Mouse (Mus musculus) embryonic facial prominence, embryonic 15.5 days (tissue): ENCODE results near the gene Asns. TPM values are rescaled to one million over a fixed set of nuclear protein-coding genes. Genes with fewer than 3 reads are reported as not detected.
A peak's percentile ranks its signal among the peaks of the same experiment; 100 is the strongest.

ENCODE experiments used
- ATAC-seq: fragments of 200-750 bp; cut with Nextera tagmentation; 2 replicates; pipeline ENCODE4 v1.8.0; 2017; ENCODE audit warnings: low read depth, moderate TSS enrichment; ENCODE audit not compliant: insufficient number of reproducible peaks, low FRiP score, low TSS enrichment
- H3K27ac ChIP-seq: fragments of 300-500 bp; sonication (generic); replicated peaks from 2 replicates; pipeline ENCODE4 v1.5.1; 2015; ENCODE audit warnings: mild to moderate bottlenecking, inconsistent platforms
- H3K27me3 ChIP-seq: fragments of 300-500 bp; sonication (generic); 2 replicates; pipeline ENCODE4 v1.6.1; 2015; ENCODE audit warnings: inconsistent platforms
- H3K36me3 ChIP-seq: fragments of 300-500 bp; sonication (generic); 2 replicates; pipeline ENCODE4 v1.6.1; 2015; ENCODE audit warnings: mild to moderate bottlenecking, inconsistent platforms
- H3K4me1 ChIP-seq: fragments of 300-500 bp; sonication (generic); 2 replicates; pipeline ENCODE4 v1.6.1; 2015; ENCODE audit warnings: inconsistent platforms
- H3K4me2 ChIP-seq: fragments of 300-500 bp; sonication (generic); replicated peaks from 2 replicates; pipeline ENCODE4 v1.6.1; 2015; ENCODE audit warnings: mild to moderate bottlenecking, inconsistent platforms
- H3K4me3 ChIP-seq: fragments of 300-500 bp; sonication (generic); replicated peaks from 2 replicates; pipeline ENCODE4 v1.5.1; 2015; ENCODE audit warnings: mild to moderate bottlenecking, inconsistent platforms
- H3K9ac ChIP-seq: fragments of 300-500 bp; sonication (generic); 2 replicates; pipeline ENCODE4 v1.6.1; 2015; ENCODE audit warnings: inconsistent platforms
- H3K9me3 ChIP-seq: fragments of 300-500 bp; sonication (generic); replicated peaks from 2 replicates; pipeline ENCODE4 v1.6.1; 2016; ENCODE audit warnings: inconsistent platforms
- WGBS: fragments of 180-500 bp; shearing (Covaris S2); methylation state at CpG from one replicate; pipeline ENCODE4 v1.1.7; 2015; 5-methylcytosine and 5-hydroxymethylcytosine counted together
- polyA plus RNA-seq: library from polyadenylated mRNA; unstranded; fragments of >200 nt; fragmentation: Nextera tagmentation; extraction: Ambion mirVana; gene quantifications from 2 replicates; pipeline ENCODE4 v1.2.1, GENCODE M21; 2015

The Asns gene
- polyA plus RNA-seq, 1 experiment from 2014 or later = 42.7 TPM

DNA sequence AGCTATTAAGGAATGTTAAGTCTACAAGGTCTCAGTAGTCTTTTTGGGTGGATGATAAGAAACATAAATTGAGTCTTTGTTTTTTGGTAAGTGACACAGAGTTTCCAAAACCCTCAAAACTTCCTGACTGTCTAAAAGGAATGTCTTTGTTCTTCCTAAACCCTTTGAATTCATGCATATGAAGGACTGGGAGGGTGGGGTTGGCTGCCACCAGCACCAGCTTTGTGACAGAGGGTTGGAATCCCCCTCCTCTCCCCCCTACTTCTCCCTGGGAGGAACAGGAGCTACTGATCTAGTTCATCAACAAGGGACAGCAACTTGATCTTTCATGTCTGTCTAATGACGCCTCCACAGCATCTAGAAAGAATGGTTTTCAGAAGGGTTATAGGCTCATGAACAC is 13.7 kb upstream of the Asns start:
- no peak for ATAC-seq
- Histone ChIP-seq H3K9ac (no peak overlapping the region), H3K4me1 (no peaks in the 10 kb centered on the region), H3K27me3 (no peaks in the 10 kb centered on the region), H3K4me2 (no peak overlapping the region), H3K27ac (no peak overlapping the region), H3K4me3 (no peak overlapping the region), H3K36me3 (no peaks in the 10 kb centered on the region), H3K9me3 (no peaks in the 10 kb centered on the region)
- WGBS = 33% methylated on average over 1 of the region's 1 CpGs

DNA sequence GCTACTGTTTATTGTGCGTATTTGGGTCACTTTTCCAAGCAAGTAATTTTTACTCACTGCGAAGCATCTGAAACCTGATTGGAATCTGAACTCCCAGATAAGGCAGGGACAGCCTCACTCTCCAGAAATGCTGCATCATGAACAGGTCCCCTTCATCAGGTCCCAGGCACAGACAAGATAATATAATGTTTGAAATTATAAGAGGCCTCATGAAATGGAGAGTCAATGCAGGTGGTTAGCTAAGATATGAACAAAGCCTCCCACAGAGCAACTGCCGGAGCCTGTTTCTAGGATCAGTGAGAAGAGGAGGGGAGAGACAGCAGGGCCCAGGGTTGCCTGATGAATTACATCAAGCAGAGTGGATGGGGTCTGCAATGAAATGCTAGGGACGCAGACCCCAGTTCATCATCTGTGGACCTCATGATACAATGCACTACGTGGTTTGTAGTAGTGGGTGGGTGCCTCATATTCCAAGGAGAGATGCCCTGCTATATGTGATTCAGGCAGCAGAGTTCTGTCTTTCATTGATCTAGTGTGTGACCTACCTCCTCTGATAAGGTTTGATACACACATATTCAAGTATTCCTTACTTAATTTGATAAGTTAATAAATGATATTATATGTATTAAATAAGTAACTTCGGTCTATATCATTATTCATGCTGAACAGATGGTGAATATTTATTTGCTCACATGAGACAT is 5.1 kb upstream of the Asns start:
- H3K9me3 ChIP-seq = no peaks in the 10 kb centered on the region
- ATAC-seq = no peak
- no peaks in the 10 kb centered on the region for H3K27me3 ChIP-seq
- H3K4me1 ChIP-seq = no peaks in the 10 kb centered on the region
- H3K27ac ChIP-seq = no peak overlapping the region
- no peak overlapping the region for H3K9ac ChIP-seq
- H3K36me3 ChIP-seq = no peaks in the 10 kb centered on the region
- WGBS = 84% methylated on average over 6 of the region's 6 CpGs
- no peak overlapping the region for H3K4me2 ChIP-seq
- no peak overlapping the region for H3K4me3 ChIP-seq

DNA sequence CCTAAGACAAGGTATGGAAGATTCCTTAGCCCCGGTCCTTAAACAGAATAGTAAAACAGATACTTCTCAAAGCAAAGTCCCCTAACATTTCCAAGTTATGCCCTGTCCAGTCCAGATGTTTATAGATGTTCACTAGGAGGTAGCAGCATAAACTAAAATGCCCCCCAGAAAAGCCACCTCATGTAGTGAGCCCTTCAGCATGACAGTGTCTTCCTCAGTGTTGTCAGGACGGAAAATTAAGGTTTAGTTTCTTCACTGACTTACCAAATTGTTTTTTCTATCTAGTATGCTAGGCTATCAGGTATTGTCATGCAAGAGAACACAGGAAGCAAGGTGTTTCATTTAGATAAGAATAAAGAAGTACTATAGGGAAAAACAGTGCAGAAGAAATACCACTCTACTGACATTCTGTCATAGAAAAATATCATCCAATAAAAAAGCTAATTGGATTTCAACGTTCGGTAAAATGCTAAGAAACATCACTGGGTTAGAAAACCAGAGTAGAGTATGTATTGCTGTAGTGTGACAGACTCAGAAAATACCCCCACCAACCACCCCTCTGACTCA is 4.1 kb upstream of the Asns start:
- no peaks in the 10 kb centered on the region for H3K9me3 ChIP-seq
- no peaks in the 10 kb centered on the region for H3K4me1 ChIP-seq
- H3K36me3 ChIP-seq = no peaks in the 10 kb centered on the region
- H3K27me3 ChIP-seq = no peaks in the 10 kb centered on the region
- H3K4me2 ChIP-seq = no peak overlapping the region
- H3K9ac ChIP-seq = no peak overlapping the region
- no peak overlapping the region for H3K4me3 ChIP-seq
- no peak overlapping the region for H3K27ac ChIP-seq
- ATAC-seq = no peak
- 84% methylated on average over 4 of the region's 4 CpGs for WGBS

DNA sequence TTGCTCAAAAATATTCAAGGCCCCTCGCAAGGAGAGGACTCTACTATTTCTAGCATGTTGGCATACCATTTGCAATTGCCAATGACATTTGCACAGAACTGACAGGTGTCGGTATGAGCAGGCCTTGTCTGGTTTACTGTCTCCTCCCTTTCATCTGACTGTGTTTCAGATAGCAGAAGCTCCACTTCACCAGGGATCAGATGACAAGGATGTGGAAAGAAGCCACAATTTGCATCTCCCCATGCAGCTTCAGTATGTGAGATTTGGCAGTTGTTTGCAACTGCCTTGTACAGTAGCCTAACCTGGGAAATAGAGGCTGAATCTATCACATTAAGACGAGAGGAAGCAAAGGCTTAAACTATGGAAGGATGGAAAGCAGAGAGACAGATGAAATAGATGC is 3.6 kb upstream of the Asns start:
- ATAC-seq = no peak
- H3K9me3 ChIP-seq = no peaks in the 10 kb centered on the region
- no peaks in the 10 kb centered on the region for H3K27me3 ChIP-seq
- no peak overlapping the region for H3K27ac ChIP-seq
- H3K4me3 ChIP-seq = no peak overlapping the region
- 0 out of 2 replicates have a peak, but pooled peaks cover 3% of the 10 kb centered on the region for H3K4me1 ChIP-seq
- H3K9ac ChIP-seq = no peak overlapping the region
- H3K4me2 ChIP-seq = no peak overlapping the region
- H3K36me3 ChIP-seq = no peaks in the 10 kb centered on the region
- 61% methylated on average over 3 of the region's 3 CpGs for WGBS

DNA sequence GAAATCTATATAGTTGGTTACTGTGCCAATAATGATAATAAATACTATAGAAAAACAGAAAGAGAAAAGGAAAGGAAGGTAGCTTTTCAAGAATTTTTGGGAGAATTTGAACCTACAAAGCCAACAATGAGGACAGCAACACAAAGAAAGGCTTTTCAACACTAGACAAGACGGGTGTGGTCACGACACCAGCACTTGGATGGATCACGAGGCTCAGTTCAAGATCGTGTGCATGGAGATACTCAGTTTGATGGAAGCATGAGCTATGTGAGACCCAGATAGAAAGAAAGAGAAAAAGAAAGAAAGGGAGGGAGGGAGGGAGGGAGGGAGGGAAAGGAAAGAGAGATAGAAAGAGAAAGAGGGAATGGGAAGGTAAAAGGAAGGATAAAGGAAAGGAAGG is 2.8 kb upstream of the Asns start:
- Histone ChIP-seq H3K27me3 (no peaks in the 10 kb centered on the region), H3K4me1 (0 out of 2 replicates have a peak, but pooled peaks cover 3% of the 10 kb centered on the region), H3K4me3 (no peak overlapping the region), H3K9ac (no peak overlapping the region), H3K27ac (no peak overlapping the region), H3K36me3 (no peaks in the 10 kb centered on the region), H3K9me3 (no peaks in the 10 kb centered on the region), H3K4me2 (no peak overlapping the region)
- no peak for ATAC-seq
- WGBS = 80% methylated on average over 4 of the region's 4 CpGs

DNA sequence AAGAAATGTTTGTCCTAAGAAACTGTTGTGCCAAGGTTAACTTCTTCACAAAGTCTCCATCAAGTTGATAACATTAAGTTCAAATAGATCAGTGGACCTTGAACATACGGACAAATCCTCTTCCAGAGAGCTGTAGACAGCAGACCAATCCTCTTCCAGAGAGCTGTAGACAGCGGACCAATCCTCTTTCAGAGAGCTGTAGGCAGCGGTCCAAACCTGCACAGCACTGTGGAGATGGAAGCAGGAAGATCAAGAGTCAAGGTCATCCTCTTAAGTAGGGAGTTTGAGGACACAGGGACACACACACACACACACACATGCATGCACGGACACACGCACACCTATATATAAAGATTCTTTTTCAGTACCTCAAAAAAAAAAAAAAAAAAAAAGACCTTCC is 612 bp upstream of the Asns start:
- H3K27me3 ChIP-seq = no peaks in the 10 kb centered on the region
- no peaks in the 10 kb centered on the region for H3K36me3 ChIP-seq
- no peak overlapping the region for H3K27ac ChIP-seq
- no peak overlapping the region for H3K4me2 ChIP-seq
- no peak overlapping the region for H3K4me3 ChIP-seq
- H3K4me1 ChIP-seq = 0 out of 2 replicates have a peak, but pooled peaks cover 3% of the 10 kb centered on the region
- WGBS = 70% methylated on average over 5 of the region's 5 CpGs
- ATAC-seq = no peak
- H3K9ac ChIP-seq = no peak overlapping the region
- no peaks in the 10 kb centered on the region for H3K9me3 ChIP-seq

DNA sequence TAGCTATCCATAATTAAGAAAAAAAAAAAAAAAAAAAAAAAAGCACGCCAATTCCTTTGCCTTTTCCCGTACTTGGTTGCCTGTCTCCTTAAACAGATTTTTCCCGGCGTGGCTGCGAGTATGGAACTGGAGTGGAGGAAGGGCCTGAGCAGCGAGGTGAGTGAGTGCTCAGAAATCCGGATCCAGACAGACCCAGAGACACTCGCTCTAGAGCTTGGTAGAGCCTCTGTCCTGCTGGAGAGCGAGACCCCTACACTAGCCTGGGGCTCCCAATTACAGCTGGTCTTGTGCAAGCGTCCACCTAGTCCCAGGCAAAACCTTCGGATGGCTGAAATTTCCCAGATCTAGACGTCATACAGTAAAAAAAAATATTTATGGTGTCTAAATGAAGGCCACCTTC is 603 bp downstream of the Asns start:
- Histone ChIP-seq H3K9me3 (no peaks in the 10 kb centered on the region), H3K4me1 (0 out of 2 replicates have a peak, but pooled peaks cover 3% of the 10 kb centered on the region), H3K4me3 (peak overlapping the region; percentile 68), H3K36me3 (no peaks in the 10 kb centered on the region), H3K27me3 (no peaks in the 10 kb centered on the region), H3K9ac (peak overlapping the region; percentile 44), H3K27ac (no peak overlapping the region), H3K4me2 (peak overlapping the region; percentile 84)
- WGBS = under 1% methylated on average over 12 of the region's 12 CpGs
- ATAC-seq = peak; percentile 52; the same call in 1 of the 2 replicates

DNA sequence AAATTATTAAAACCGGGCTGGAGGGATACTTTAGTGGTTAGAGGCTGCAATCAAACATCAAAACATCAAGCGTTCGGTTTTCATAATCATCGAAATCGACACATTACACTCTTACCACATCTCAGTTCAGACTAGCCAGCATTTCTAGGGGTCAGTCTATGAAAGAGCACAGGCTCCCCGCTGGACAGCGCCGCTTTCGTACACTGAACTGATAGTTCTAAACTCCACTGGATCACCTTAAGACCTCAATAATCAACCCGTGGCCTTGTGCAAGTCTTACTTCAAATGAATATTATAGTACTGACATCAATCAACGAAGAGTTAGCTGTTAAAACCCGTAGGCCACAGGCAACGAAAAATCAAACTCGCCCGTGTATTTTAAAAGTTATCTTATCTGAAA is 1.0 kb downstream of the Asns start:
- ATAC-seq = no peak
- no peaks in the 10 kb centered on the region for H3K36me3 ChIP-seq
- 0 out of 2 replicates have a peak overlapping the region, but pooled peaks have one; percentile 44 for H3K9ac ChIP-seq
- no peak overlapping the region for H3K27ac ChIP-seq
- H3K4me2 ChIP-seq = peak overlapping the region; percentile 84
- H3K9me3 ChIP-seq = no peaks in the 10 kb centered on the region
- H3K4me1 ChIP-seq = 0 out of 2 replicates have a peak, but pooled peaks cover 3% of the 10 kb centered on the region
- H3K27me3 ChIP-seq = no peaks in the 10 kb centered on the region
- WGBS = 26% methylated on average over 15 of the region's 15 CpGs
- H3K4me3 ChIP-seq = peak overlapping the region; percentile 68

DNA sequence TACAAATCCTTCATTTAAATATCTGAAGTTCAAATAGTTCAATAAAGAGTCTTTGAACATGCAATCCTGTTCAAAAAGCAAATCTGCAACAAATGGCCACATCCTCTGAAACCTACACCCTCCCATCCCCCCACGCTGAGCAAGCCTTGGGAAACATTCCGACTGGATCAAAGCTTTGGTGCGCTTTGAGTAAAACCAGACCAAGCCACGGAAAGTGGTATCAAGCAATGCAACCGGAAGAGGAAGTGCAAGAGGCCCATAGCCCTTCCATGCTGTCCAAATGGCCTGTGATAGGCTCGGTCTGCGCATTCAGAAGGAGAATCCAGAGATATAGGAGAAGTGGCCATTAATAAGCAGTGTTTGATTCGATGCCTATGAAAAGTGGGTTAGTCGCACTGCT is 2.6 kb downstream of the Asns start:
- no peak for ATAC-seq
- 63% methylated on average over 9 of the region's 9 CpGs for WGBS
- Histone ChIP-seq H3K36me3 (no peaks in the 10 kb centered on the region), H3K9ac (no peak overlapping the region), H3K4me1 (0 out of 2 replicates have a peak, but pooled peaks cover 3% of the 10 kb centered on the region), H3K27me3 (no peaks in the 10 kb centered on the region), H3K27ac (no peak overlapping the region), H3K9me3 (no peaks in the 10 kb centered on the region), H3K4me3 (no peak overlapping the region), H3K4me2 (no peak overlapping the region)

DNA sequence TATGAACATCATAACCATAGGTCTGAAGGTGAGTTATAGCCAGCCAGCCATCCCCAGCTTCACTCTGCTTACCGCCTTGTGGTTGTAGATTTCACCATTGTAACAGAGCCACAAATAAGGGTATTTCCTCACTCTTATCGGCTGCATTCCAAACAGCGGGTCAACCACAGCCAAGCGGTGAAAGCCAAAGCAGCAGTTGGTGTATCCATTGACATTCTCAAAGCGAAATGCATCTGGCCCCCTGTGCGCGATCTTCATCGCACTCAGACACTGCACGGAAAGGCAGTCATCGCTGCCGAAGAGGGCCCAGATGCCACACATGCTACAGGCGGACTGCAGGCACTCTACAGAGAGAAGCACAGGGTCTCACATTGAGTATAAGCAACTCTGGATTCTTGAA is 3.9 kb downstream of the Asns start:
- no peak for ATAC-seq
- H3K36me3 ChIP-seq = no peaks in the 10 kb centered on the region
- no peak overlapping the region for H3K4me3 ChIP-seq
- H3K9ac ChIP-seq = no peak overlapping the region
- 86% methylated on average over 12 of the region's 12 CpGs for WGBS
- 0 out of 2 replicates have a peak, but pooled peaks cover 3% of the 10 kb centered on the region for H3K4me1 ChIP-seq
- no peak overlapping the region for H3K4me2 ChIP-seq
- H3K9me3 ChIP-seq = no peaks in the 10 kb centered on the region
- no peak overlapping the region for H3K27ac ChIP-seq
- no peaks in the 10 kb centered on the region for H3K27me3 ChIP-seq

DNA sequence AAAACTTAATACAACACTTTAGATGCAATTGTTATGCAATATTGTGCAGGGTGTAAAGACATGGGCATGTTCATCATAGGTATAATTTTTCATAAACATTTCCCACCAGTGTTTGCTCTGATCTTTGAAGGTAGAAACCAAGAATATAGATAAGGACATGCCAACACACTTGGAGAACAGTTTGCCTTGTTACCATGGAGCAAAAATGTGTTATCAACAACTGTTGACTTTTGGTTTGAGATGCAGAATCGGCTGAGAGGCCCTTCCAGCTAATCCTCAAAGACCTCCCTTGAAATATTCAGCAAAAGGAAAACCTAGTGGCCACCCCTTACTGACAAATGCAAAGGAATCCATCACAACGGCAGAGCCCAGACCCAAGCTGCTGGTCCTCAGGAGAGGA is 7.0 kb downstream of the Asns start:
- Histone ChIP-seq H3K36me3 (no peaks in the 10 kb centered on the region), H3K4me1 (no peaks in the 10 kb centered on the region), H3K27ac (no peak overlapping the region), H3K9ac (no peak overlapping the region), H3K27me3 (no peaks in the 10 kb centered on the region), H3K4me2 (no peak overlapping the region), H3K4me3 (no peak overlapping the region), H3K9me3 (no peaks in the 10 kb centered on the region)
- 86% methylated on average over 2 of the region's 2 CpGs for WGBS
- ATAC-seq = no peak
